Mouse (Mus musculus): Measurements from ENCODE around the gene Klf5.

The Klf5 gene

DNA sequence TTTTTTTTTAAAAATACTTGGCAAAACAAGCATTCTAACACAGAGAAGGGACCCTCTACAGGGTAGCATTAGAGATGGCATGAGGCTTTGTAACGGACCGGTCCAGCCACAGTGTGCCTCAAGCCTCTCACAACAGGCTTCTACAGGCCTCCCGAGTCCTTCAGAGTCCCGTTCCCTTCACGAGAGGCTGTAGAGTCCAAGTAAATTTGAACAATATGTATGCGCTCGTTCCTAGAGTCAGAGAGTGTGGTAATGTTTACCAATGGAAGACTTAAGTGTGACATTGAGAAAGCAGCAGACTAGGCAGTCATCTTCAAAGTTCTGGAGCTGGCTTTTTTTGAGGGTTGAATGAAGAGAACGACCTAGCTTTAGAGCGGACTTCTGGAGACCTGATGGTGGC lies 11.1 kb downstream of the Klf5 start:
- DNase-seq (ENCODE audit: low spot score in 2 of 2) = no peak

- no peak for DNase-seq (ENCODE audit: low spot score in 2 of 2)
Measured at GRCm38 (mm10) chr14:99310358-99310757, 11.9 kb downstream of the Klf5 start.

DNA sequence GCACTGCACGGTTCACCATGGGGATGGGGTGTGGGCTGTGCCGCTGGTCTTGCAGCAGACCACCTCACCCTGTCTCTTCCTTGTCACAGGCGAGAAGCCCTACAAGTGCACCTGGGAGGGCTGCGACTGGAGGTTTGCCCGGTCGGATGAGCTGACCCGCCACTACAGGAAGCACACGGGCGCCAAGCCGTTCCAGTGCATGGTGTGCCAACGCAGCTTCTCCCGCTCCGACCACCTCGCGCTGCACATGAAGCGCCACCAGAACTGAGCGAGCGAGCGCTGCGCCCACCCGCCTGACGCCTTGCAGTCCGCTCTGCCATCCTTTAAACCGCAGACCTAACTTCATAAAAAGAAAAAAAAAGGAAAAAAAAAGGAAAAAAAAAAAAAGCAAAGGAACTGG lies 14.6 kb downstream of the Klf5 start:
- no peak for DNase-seq (ENCODE audit: low spot score in 2 of 2)

DNA sequence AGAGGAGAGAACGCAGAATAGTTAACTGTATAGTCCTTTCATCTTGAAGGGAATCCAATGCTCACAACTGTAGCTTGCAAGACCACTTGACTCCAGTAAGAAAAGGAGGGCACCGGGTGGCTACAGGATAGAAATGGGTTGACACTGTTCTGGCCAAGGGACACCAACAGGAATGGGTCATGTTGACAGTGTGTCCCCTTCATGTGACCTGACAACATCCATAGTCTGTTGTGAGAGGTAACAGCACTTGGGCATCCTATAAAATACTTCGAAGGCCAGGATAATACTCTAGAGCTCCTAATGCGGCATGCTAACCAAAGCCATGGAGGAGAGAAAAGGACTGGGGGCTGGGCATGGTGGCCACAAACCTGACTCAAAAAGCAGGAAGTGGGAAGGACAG lies 17.8 kb downstream of the Klf5 start:
- DNase-seq (ENCODE audit: low spot score in 2 of 2) = no peak

GRCm38 (mm10) chr14:99320736-99321135 lies 22.2 kb downstream of the Klf5 start:
- no peak for DNase-seq (ENCODE audit: low spot score in 2 of 2)

- no peak for DNase-seq (ENCODE audit: low spot score in 2 of 2)
Measured at GRCm38 (mm10) chr14:99323376-99323775, 24.9 kb downstream of the Klf5 start.

GRCm38 (mm10) chr14:99324523-99324922 lies 26.0 kb downstream of the Klf5 start:
- DNase-seq (ENCODE audit: low spot score in 2 of 2) = no peak

- no peak for DNase-seq (ENCODE audit: low spot score in 2 of 2)
Measured at GRCm38 (mm10) chr14:99325597-99326472, 27.3 kb downstream of the Klf5 start.

DNA sequence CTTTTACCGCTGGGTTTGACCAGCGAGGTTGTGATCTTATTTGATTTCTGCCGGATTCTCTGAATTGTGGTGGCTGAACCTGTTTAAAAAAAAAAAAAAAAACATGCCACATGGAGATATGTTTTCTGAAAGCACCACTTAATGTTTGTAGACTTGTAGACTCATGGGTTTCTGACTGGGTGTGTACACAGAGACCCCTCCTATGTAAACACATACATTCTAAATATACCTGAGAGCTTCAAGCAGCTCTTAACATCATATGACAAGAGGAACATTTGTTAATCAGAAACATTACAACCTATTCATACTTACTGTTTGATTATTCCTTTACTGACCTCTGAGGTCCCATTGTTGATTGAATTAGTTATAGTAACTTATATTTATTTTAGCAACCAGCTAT lies 38.1 kb downstream of the Klf5 start:
- no peak for DNase-seq (ENCODE audit: low spot score in 2 of 2)

DNA sequence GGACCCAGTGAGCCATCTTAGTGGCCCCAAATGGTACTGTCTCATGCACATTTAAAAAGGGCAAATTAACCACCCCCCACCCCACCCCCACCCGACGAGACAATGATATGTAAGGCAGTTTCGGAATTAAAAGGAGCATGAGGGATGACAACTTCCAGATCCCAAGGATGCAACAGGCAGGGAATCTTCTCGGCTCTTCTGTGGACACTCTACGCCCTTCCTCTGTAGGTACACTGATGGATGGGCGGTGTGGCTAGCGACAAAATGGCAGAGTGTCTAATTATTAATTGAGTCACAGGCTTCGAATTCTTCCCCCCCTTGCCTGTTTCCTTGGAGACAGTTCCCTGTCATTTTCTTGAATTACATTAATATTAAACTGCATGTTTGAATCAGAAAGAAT lies 40.5 kb downstream of the Klf5 start:
- no peak for DNase-seq (ENCODE audit: low spot score in 2 of 2)

DNA sequence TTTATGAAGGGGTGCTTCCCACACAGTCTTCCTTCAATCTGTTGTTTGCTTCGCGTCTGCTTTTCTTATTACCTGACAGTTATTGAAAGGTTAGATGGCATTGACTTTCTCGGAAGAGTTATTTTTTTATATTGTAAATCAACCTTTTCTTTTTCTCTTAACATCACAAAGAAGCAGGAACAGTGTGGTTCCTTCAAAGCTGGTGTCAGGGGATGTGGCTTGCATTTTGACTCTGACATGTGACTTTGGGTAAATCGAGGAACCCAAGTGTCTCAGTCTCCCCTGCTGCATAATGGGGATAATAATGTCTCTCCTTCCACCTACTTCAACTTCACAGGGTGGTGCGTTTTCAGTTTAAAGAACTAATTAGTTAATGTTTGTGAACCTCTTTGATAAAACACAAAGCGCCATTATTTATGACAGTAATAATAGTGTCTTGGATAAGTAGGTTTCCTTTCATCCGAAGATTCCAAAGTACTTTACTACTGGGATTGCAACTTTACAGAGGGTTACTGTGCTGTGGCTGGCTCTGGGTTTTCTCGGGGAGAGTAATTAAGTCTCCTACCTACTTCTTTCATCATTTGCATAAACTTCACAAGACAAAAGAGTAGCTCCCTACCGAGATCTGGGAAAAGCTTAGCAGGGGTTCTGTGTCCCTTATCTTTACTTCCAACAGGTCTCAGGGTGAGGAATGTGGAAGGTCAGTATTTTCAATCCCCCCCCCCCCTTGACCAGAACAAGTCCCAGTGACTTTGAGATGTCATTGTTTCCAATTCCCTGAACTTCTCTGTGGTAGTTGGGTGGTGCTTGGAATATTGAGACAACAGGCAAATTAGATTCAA lies 41.4 kb downstream of the Klf5 start:
- no peak for DNase-seq (ENCODE audit: low spot score in 2 of 2)

- DNase-seq (ENCODE audit: low spot score in 2 of 2) = no peak
Measured at GRCm38 (mm10) chr14:99340703-99341102, 42.2 kb downstream of the Klf5 start.

GRCm38 (mm10) chr14:99348175-99348764 lies 49.8 kb downstream of the Klf5 start:
- DNase-seq (ENCODE audit: low spot score in 2 of 2) = no peak

GRCm38 (mm10) chr14:99349606-99350005 lies 51.1 kb downstream of the Klf5 start:
- no peak for DNase-seq (ENCODE audit: low spot score in 2 of 2)

DNA sequence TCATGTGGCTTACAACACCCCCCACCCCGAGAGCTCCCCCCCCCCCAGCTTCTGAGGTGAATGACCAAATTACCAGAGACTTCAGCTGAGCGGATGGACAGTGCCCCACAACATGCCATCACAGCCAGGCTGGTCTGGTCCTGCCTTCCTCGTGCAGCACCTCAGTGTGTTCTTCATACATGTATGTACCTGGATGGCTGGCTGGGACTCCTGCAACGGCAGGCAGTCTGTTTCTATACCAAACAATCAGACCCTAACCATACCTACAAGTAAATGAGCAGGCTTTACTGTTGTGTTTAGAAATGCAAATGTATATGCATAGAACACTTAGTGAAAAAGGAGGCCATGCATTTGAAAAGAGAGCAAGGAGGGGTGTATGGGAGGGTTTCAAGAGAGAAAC lies 54.5 kb downstream of the Klf5 start:
- no peak for DNase-seq (ENCODE audit: low spot score in 2 of 2)

- no peak for DNase-seq (ENCODE audit: low spot score in 2 of 2)
Measured at GRCm38 (mm10) chr14:99354046-99354445, 55.6 kb downstream of the Klf5 start.

- no peak for DNase-seq (ENCODE audit: low spot score in 2 of 2)
Measured at GRCm38 (mm10) chr14:99354761-99355609, 56.5 kb downstream of the Klf5 start.

GRCm38 (mm10) chr14:99355610-99355870 lies 57.0 kb downstream of the Klf5 start:
- DNase-seq (ENCODE audit: low spot score in 2 of 2) = no peak

- no peak for DNase-seq (ENCODE audit: low spot score in 2 of 2)
Measured at GRCm38 (mm10) chr14:99362956-99363355, 64.5 kb downstream of the Klf5 start.

GRCm38 (mm10) chr14:99364007-99364784 lies 65.7 kb downstream of the Klf5 start:
- no peak for DNase-seq (ENCODE audit: low spot score in 2 of 2)
